Mouse (Mus musculus) MEL (cell line): Measurements from ENCODE around the gene Maml2. TPM values are rescaled to one million over a fixed set of nuclear protein-coding genes. Genes with fewer than 3 reads are reported as not detected.

Source experiments
- DNase-seq: peaks from one replicate; pipeline ENCODE4 v3.0.0; 2011; ENCODE audit warnings: low read depth, low spot score
- H3K27ac ChIP-seq: 2 replicates; pipeline ENCODE4 v1.5.1; 2012; ENCODE audit warnings: low read depth, mild to moderate bottlenecking, control low read depth, low read length, moderate library complexity; ENCODE audit not compliant: control insufficient read depth
- H3K27me3 ChIP-seq, 2 experiments: fragments of 150-350 bp in 1 of 2; sonication (generic) in 1 of 2; 2 replicates each; pipeline ENCODE4 v1.6.1; 2012; ENCODE audit warnings: low read length in 2 of 2, mild to moderate bottlenecking in 2 of 2, improper control_type of control experiment in 1 of 2, moderate library complexity in 1 of 2; ENCODE audit not compliant: insufficient read depth in 2 of 2, control insufficient read depth in 1 of 2
- H3K36me3 ChIP-seq, 2 experiments: 2 replicates each; pipeline ENCODE4 v1.6.1; 2012 to 2014; ENCODE audit warnings: low read length in 2 of 2, improper control_type of control experiment in 1 of 2, inconsistent platforms in 1 of 2, mild to moderate bottlenecking in 1 of 2; ENCODE audit not compliant: insufficient read depth in 2 of 2, control insufficient read depth in 1 of 2
- H3K4me1 ChIP-seq, 2 experiments: fragments of 150-350 bp in 1 of 2; sonication (generic) in 1 of 2; 2 replicates each; pipeline ENCODE4 v1.6.1; 2012; ENCODE audit warnings: low read length in 2 of 2, improper control_type of control experiment in 1 of 2, mild to moderate bottlenecking in 1 of 2; ENCODE audit not compliant: insufficient read depth in 2 of 2, control insufficient read depth in 1 of 2
- H3K4me3 ChIP-seq, 2 experiments: fragments of 150-350 bp in 1 of 2; sonication (generic) in 1 of 2; 2 replicates each; pipeline ENCODE4 v1.5.1; 2012; ENCODE audit warnings: low read depth in 2 of 2, low read length in 2 of 2, mild to moderate bottlenecking in 2 of 2, moderate library complexity in 2 of 2, control low read depth in 1 of 2, improper control_type of control experiment in 1 of 2; ENCODE audit not compliant: control insufficient read depth in 1 of 2, insufficient read depth in 1 of 2
- H3K79me2 ChIP-seq: 2 replicates; pipeline ENCODE4 v1.6.1; 2012; ENCODE audit warnings: mild to moderate bottlenecking, low read length, moderate library complexity; ENCODE audit not compliant: control insufficient read depth, poor library complexity, insufficient read depth
- H3K9ac ChIP-seq: 2 replicates; pipeline ENCODE4 v1.6.1; 2012; ENCODE audit warnings: low read depth, mild to moderate bottlenecking, control low read depth, low read length, moderate library complexity; ENCODE audit not compliant: control insufficient read depth, poor library complexity, severe bottlenecking
- H3K9me3 ChIP-seq: fragments of 150-350 bp; sonication (generic); replicated peaks from 2 replicates; pipeline ENCODE4 v1.6.1; 2012; ENCODE audit warnings: mild to moderate bottlenecking, low read length, improper control_type of control experiment, moderate library complexity; ENCODE audit not compliant: insufficient read depth
- CHD1 ChIP-seq: IDR thresholded peaks from 2 replicates; pipeline ENCODE4 v1.6.1; 2012; ENCODE audit warnings: low read depth, mild to moderate bottlenecking, inconsistent platforms, low read length, improper control_type of control experiment
- CHD2 ChIP-seq: IDR thresholded peaks from 2 replicates; pipeline ENCODE4 v1.6.1; 2011; ENCODE audit warnings: low read length, improper control_type of control experiment
- CTCF ChIP-seq, 3 experiments: IDR thresholded peaks in 2 of 3; conservative IDR thresholded peaks in 1 of 3; 2 replicates each; pipeline ENCODE4 v1.5.1; 2011 to 2012; ENCODE audit warnings: low read length in 3 of 3, low read depth in 2 of 3, mild to moderate bottlenecking in 2 of 3, improper control_type of control experiment in 1 of 3, inconsistent platforms in 1 of 3, mixed read lengths in 1 of 3, moderate library complexity in 1 of 3; ENCODE audit not compliant: control insufficient read depth in 1 of 3, insufficient read depth in 1 of 3, poor library complexity in 1 of 3, severe bottlenecking in 1 of 3
- EP300 ChIP-seq, 2 experiments: IDR thresholded peaks; 2 replicates each; pipeline ENCODE4 v1.6.1; 2011; ENCODE audit warnings: improper control_type of control experiment in 2 of 2, low read length in 2 of 2, low read depth in 1 of 2, mild to moderate bottlenecking in 1 of 2
- GATA1 ChIP-seq: IDR thresholded peaks from 2 replicates; pipeline ENCODE4 v1.6.1; 2011; ENCODE audit warnings: low read depth, low read length, improper control_type of control experiment
- HCFC1 ChIP-seq: IDR thresholded peaks from 2 replicates; pipeline ENCODE4 v1.6.1; 2012; ENCODE audit warnings: low read depth, mild to moderate bottlenecking, inconsistent platforms, low read length, improper control_type of control experiment, moderate library complexity
- JUND ChIP-seq: IDR thresholded peaks from 2 replicates; pipeline ENCODE4 v1.6.1; 2011; ENCODE audit warnings: low read depth, mild to moderate bottlenecking, improper control_type of control experiment, low read length
- MXI1 ChIP-seq: IDR thresholded peaks from 2 replicates; pipeline ENCODE4 v1.6.1; 2011; ENCODE audit warnings: mild to moderate bottlenecking, low read depth, low read length, improper control_type of control experiment
- MYC ChIP-seq: IDR thresholded peaks from 2 replicates; pipeline ENCODE4 v1.6.1; 2011; ENCODE audit warnings: low read depth, mild to moderate bottlenecking, low read length, improper control_type of control experiment, moderate library complexity
- NELFE ChIP-seq: IDR thresholded peaks from 2 replicates; pipeline ENCODE4 v1.6.1; 2011; ENCODE audit warnings: low read depth, low read length, improper control_type of control experiment
- POLR2A ChIP-seq, 2 experiments: IDR thresholded peaks; 2 replicates each; pipeline ENCODE4 v1.6.1; 2011 to 2012; ENCODE audit warnings: low read length in 2 of 2, mild to moderate bottlenecking in 2 of 2, control low read depth in 1 of 2, improper control_type of control experiment in 1 of 2, low read depth in 1 of 2, moderate library complexity in 1 of 2; ENCODE audit not compliant: control insufficient read depth in 1 of 2, insufficient read depth in 1 of 2, poor library complexity in 1 of 2
- POLR2AphosphoS2 ChIP-seq: IDR thresholded peaks from 2 replicates; pipeline ENCODE4 v1.6.1; 2011; ENCODE audit warnings: low read length, improper control_type of control experiment
- RCOR1 ChIP-seq: IDR thresholded peaks from 2 replicates; pipeline ENCODE4 v1.6.1; 2012; ENCODE audit warnings: low read depth, mild to moderate bottlenecking, inconsistent platforms, low read length, improper control_type of control experiment
- SIN3A ChIP-seq: IDR thresholded peaks from 2 replicates; pipeline ENCODE4 v1.6.1; 2012; ENCODE audit warnings: low read length, improper control_type of control experiment, inconsistent platforms
- SMC3 ChIP-seq: IDR thresholded peaks from 2 replicates; pipeline ENCODE4 v1.6.1; 2011; ENCODE audit warnings: low read depth, low read length, improper control_type of control experiment
- TAL1 ChIP-seq: IDR thresholded peaks from 2 replicates; pipeline ENCODE4 v1.6.1; 2012; ENCODE audit warnings: mild to moderate bottlenecking, inconsistent platforms, low read length, moderate library complexity, mixed read lengths
- TCF12 ChIP-seq: IDR thresholded peaks from 2 replicates; pipeline ENCODE4 v1.6.1; 2014; ENCODE audit warnings: low read depth, mild to moderate bottlenecking, inconsistent platforms, low read length, improper control_type of control experiment, moderate library complexity
- UBTF ChIP-seq: IDR thresholded peaks from 2 replicates; pipeline ENCODE4 v1.6.1; 2012; ENCODE audit warnings: low read depth, mild to moderate bottlenecking, inconsistent platforms, low read length, improper control_type of control experiment, moderate library complexity, borderline replicate concordance; ENCODE audit not compliant: insufficient read depth
- USF1 ChIP-seq: IDR thresholded peaks from 2 replicates; pipeline ENCODE4 v1.6.1; 2014; ENCODE audit warnings: low read depth, mild to moderate bottlenecking, inconsistent platforms, low read length, improper control_type of control experiment, moderate library complexity
- USF2 ChIP-seq, 2 experiments: IDR thresholded peaks; 2 replicates each; pipeline ENCODE4 v1.6.1; 2011 to 2012; ENCODE audit warnings: improper control_type of control experiment in 2 of 2, low read length in 2 of 2, borderline replicate concordance in 1 of 2, inconsistent platforms in 1 of 2, low read depth in 1 of 2, mild to moderate bottlenecking in 1 of 2; ENCODE audit not compliant: insufficient read depth in 1 of 2
- ZC3H11A ChIP-seq: IDR thresholded peaks from 2 replicates; pipeline ENCODE4 v1.6.1; 2012; ENCODE audit warnings: low read depth, mild to moderate bottlenecking, inconsistent platforms, low read length, improper control_type of control experiment
- ZNF384 ChIP-seq: IDR thresholded peaks from 2 replicates; pipeline ENCODE4 v1.6.1; 2012; ENCODE audit warnings: low read depth, mild to moderate bottlenecking, inconsistent platforms, low read length, improper control_type of control experiment
- polyA plus RNA-seq, 2 experiments: library from polyadenylated mRNA; stranded (reverse) in 1 of 2; unstranded in 1 of 2; fragments of >175 nt in 1 of 2; fragments of >200 nt in 1 of 2; gene quantifications; 2 replicates each; pipeline versions ENCODE4 v1.2.1 to v1.2.4; 2012; ENCODE audit warnings: low replicate concordance in 2 of 2, low read depth in 1 of 2; ENCODE audit not compliant: insufficient read length in 2 of 2, insufficient read depth in 1 of 2, missing spikeins in 1 of 2
- total RNA-seq: library from RNA; depleted of rRNA; stranded (reverse); fragments of 300-350 nt; gene quantifications from 2 replicates; pipeline ENCODE4 v1.2.3, GENCODE M21; 2012

Maml2 gene
- total and polyA plus RNA-seq, 3 experiments: 0.08 to 0.47 TPM; not detected in 1

- TF ChIP-seq TAL1 (no peak; the same call in 1 of the 2 replicates), HCFC1 (no peak), POLR2A (IDR thresholded peaks at IDR 0.05; ENCODE audit: control insufficient read depth in 1 of 2, insufficient read depth in 1 of 2, low read depth in 1 of 2, low read length in 2 of 2, poor library complexity in 1 of 2) (peak; percentile 30 to 58; a peak in 2 of 4 replicates), USF1 (no peak; the same call in 1 of the 2 replicates), ZNF384 (no peak), ZC3H11A (no peak), CHD1 (no peak), SIN3A (peak; percentile 25; the same call in 1 of the 2 replicates), CTCF (IDR thresholded peaks at IDR 0.05 in 2 of 3, conservative IDR thresholded peaks at IDR 0.05 in 1 of 3; ENCODE audit: control insufficient read depth in 1 of 3, insufficient read depth in 1 of 3, low read depth in 2 of 3, low read length in 3 of 3, poor library complexity in 1 of 3, severe bottlenecking in 1 of 3) (no peak)
These were observed 240.4 kb downstream of the Maml2 start (continued) for GRCm38 (mm10) chr9:13538200-13538599.

GRCm38 (mm10) chr9:13539535-13539934, 241.8 kb downstream of the Maml2 start:
- H3K36me3 ChIP-seq: peaks cover 0 to 44% of the 10 kb centered on the region in 2 experiments; a peak in 2 of 4 replicates
- no peaks in the 10 kb centered on the region for H3K9me3 ChIP-seq
- no peaks in the 10 kb centered on the region for H3K27me3 ChIP-seq
- TF ChIP-seq SMC3: no peak
- TF ChIP-seq CHD2: no peak
- TF ChIP-seq ZC3H11A: no peak
- no peak for TF ChIP-seq USF2 (IDR thresholded peaks at IDR 0.05; ENCODE audit: borderline replicate concordance in 1 of 2, insufficient read depth in 1 of 2, low read depth in 1 of 2, low read length in 2 of 2)
- TF ChIP-seq NELFE: no peak
- H3K79me2 ChIP-seq: no peaks in the 10 kb centered on the region
- no peak overlapping the region for H3K27ac ChIP-seq
- H3K9ac ChIP-seq: no peak overlapping the region
- no peak overlapping the region for H3K4me3 ChIP-seq
- peaks cover 34 to 47% of the 10 kb centered on the region in 2 experiments for H3K4me1 ChIP-seq
- peak; percentile 26 for DNase-seq

- H3K27me3 ChIP-seq: no peaks in the 10 kb centered on the region
- peaks cover 34 to 47% of the 10 kb centered on the region in 2 experiments for H3K4me1 ChIP-seq
- H3K27ac ChIP-seq: no peak overlapping the region
- no peak overlapping the region; the same call in 1 of the 2 replicates for H3K9ac ChIP-seq
- H3K4me3 ChIP-seq: peak overlapping the region in 1 of 2 experiments; percentile 13; a peak in 1 of 4 replicates
- no peak for TF ChIP-seq UBTF
- TF ChIP-seq JUND: peak; percentile 88
- TF ChIP-seq ZNF384: peak; percentile 43; the same call in 1 of the 2 replicates
- TF ChIP-seq SIN3A: peak; percentile 58; the same call in 1 of the 2 replicates
- no peak for TF ChIP-seq POLR2AphosphoS2
- TF ChIP-seq RCOR1: peak; percentile 56; the same call in 1 of the 2 replicates
- 0 out of 2 replicates have a peak, but pooled peaks have one; percentile 18 for TF ChIP-seq USF1
- peak; percentile 73 for TF ChIP-seq TAL1
- TF ChIP-seq MYC: no peak
- TF ChIP-seq GATA1: peak; percentile 82
- TF ChIP-seq MXI1: peak; percentile 44; the same call in 1 of the 2 replicates
- peak; percentile 79 for TF ChIP-seq TCF12
- peak; percentile 85 to 87 for TF ChIP-seq EP300 (IDR thresholded peaks at IDR 0.05; ENCODE audit: low read depth in 1 of 2, low read length in 2 of 2)
- peaks cover 0 to 44% of the 10 kb centered on the region in 2 experiments; a peak in 2 of 4 replicates for H3K36me3 ChIP-seq
- H3K79me2 ChIP-seq: no peaks in the 10 kb centered on the region
- peak; percentile 67 for DNase-seq
- no peaks in the 10 kb centered on the region for H3K9me3 ChIP-seq
These were observed 242.5 kb downstream of the Maml2 start for GRCm38 (mm10) chr9:13540227-13540626.
